Comparison of ENCODE assay signal across 8 mouse cellular contexts in the genomic region with DNA sequence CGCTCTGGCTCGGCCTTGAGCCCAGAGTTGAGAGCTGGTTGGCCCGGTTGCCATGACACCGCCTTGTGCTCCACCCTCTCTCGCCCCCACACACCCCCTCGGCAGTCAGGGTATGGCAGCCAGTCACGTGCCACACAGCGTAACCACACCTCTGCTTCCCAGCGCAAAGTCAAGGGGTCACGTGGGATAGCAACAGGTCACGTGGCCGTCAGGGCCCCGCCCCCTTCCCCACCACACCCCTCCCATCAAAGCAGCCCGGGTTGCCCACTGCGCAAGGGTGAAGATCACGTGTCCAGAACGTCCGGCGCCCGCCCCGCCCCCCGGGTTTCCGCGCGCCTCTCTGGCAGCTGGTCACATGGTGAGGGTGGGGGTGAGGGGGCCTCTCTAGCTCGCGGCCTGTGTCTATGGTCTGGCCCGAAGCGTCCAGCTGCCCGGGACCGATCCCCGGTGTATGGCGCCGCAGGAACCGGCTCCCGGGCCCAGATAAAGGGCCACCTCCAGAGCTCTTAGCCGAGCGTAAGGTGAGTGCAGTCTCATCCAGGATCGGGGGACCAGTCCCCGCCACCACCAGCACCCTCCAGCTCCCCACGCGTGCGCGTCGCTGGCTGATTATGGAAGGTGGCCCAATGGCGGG. TPM values are rescaled to one million over a fixed set of nuclear protein-coding genes. Genes with fewer than 3 reads are reported as not detected.
DNase-seq lines count a peak whose midpoint lies in the region; ATAC-seq and TF ChIP-seq lines count a peak whose summit lies in the region.

A gene (plus strand): TSS at position 296 of the 634 bp plus-strand sequence.

- peak within 1 kb of the TSS; percentile 88 for H3K4me2 ChIP-seq in forebrain, postnatal 0 days (ENCODE audit: low read depth)
- peak within 1 kb of the TSS; percentile 68 for H3K4me2 ChIP-seq in lung, embryonic 15.5 days

- H3K27me3 ChIP-seq in MEL (ENCODE audit: control insufficient read depth in 1 of 2, insufficient read depth in 2 of 2, low read length in 2 of 2) = no peaks in the 10 kb centered on the region
- H3K27me3 ChIP-seq in cerebellum, adult 2 months (ENCODE audit: control insufficient read depth, insufficient read depth, low read length) = no peaks in the 10 kb centered on the region
- H3K27me3 ChIP-seq in forebrain, postnatal 0 days (ENCODE audit: insufficient read depth, low read length) = no peaks in the 10 kb centered on the region
- H3K27me3 ChIP-seq in lung, embryonic 15.5 days = peaks cover 31% of the 10 kb centered on the region

- under 1% methylated on average over 46 of the region's 46 CpGs for WGBS in cerebellum, adult 2 months
- 1% methylated on average over 46 of the region's 46 CpGs for WGBS in forebrain, postnatal 0 days
- under 1% methylated on average over 46 of the region's 46 CpGs for WGBS in lung, embryonic 15.5 days

- TF ChIP-seq POLR2A in MEL (IDR thresholded peaks at IDR 0.05; ENCODE audit: control insufficient read depth in 1 of 2, insufficient read depth in 1 of 2, low read depth in 1 of 2, low read length in 2 of 2, poor library complexity in 1 of 2) = peak; percentile 75 to 88
- TF ChIP-seq POLR2A in cerebellum, adult 2 months (IDR thresholded peaks at IDR 0.05; ENCODE audit: borderline replicate concordance, insufficient read depth, low read length) = peak; percentile 43; the same call in 1 of the 2 replicates

- peak within 1 kb of the TSS; percentile 74 for H3K27ac ChIP-seq in MEL (ENCODE audit: control insufficient read depth, low read depth, low read length)
- H3K27ac ChIP-seq in cerebellum, adult 2 months (ENCODE audit: insufficient read depth, low read length) = peak within 1 kb of the TSS; percentile 77
- peak within 1 kb of the TSS; percentile 96 for H3K27ac ChIP-seq in forebrain, postnatal 0 days (ENCODE audit: low read depth, low read length)
- peak within 1 kb of the TSS; percentile 87 for H3K27ac ChIP-seq in lung, embryonic 15.5 days

- ATAC-seq in forebrain, postnatal 0 days = peak; percentile 89
- peak; percentile 93 for ATAC-seq in lung, embryonic 15.5 days (ENCODE audit: borderline replicate concordance, extremely low read depth, low FRiP score, low TSS enrichment)

- DNase-seq in MEL (ENCODE audit: low read depth, low spot score) = peak; percentile 99
- DNase-seq in cerebellum, adult 2 months = peak; percentile 98 to 99
- peak; percentile 99 for DNase-seq in forebrain, postnatal 0 days
- DNase-seq in heart, postnatal 4 days = peak; percentile 99
- peak; percentile 98 for DNase-seq in layer of hippocampus, adult 8-10 months (ENCODE audit: low spot score in 2 of 2)
- peak; percentile 98 for DNase-seq in ovary, adult 18-20 months (ENCODE audit: low spot score)
- DNase-seq in thymus, postnatal 0 days (ENCODE audit: low spot score) = peak; percentile 98

- peaks cover 14 to 34% of the 10 kb centered on the region in 2 experiments for H3K36me3 ChIP-seq in MEL (ENCODE audit: control insufficient read depth in 1 of 2, insufficient read depth in 2 of 2, low read length in 2 of 2)
- H3K36me3 ChIP-seq in forebrain, postnatal 0 days (ENCODE audit: insufficient read depth) = peaks cover 37% of the 10 kb centered on the region
- H3K36me3 ChIP-seq in lung, embryonic 15.5 days = peaks cover 36% of the 10 kb centered on the region

- peaks cover 3 to 21% of the 10 kb centered on the region in 2 experiments for H3K4me1 ChIP-seq in MEL (ENCODE audit: control insufficient read depth in 1 of 2, insufficient read depth in 2 of 2, low read length in 2 of 2)
- 0 out of 2 replicates have a peak, but pooled peaks cover 5% of the 10 kb centered on the region for H3K4me1 ChIP-seq in cerebellum, adult 2 months (ENCODE audit: control insufficient read depth, insufficient read depth, low read length)
- peaks cover 15% of the 10 kb centered on the region for H3K4me1 ChIP-seq in forebrain, postnatal 0 days (ENCODE audit: insufficient read depth)
- peaks cover 34% of the 10 kb centered on the region for H3K4me1 ChIP-seq in lung, embryonic 15.5 days

- peaks cover 22% of the 10 kb centered on the region for H3K79me2 ChIP-seq in MEL (ENCODE audit: control insufficient read depth, insufficient read depth, low read length, poor library complexity)

- TF ChIP-seq EP300 in MEL (IDR thresholded peaks at IDR 0.05; ENCODE audit: low read depth in 1 of 2, low read length in 2 of 2) = no peak

- TF ChIP-seq CTCF in MEL (IDR thresholded peaks at IDR 0.05 in 2 of 3, conservative IDR thresholded peaks at IDR 0.05 in 1 of 3; ENCODE audit: control insufficient read depth in 1 of 3, insufficient read depth in 1 of 3, low read depth in 2 of 3, low read length in 3 of 3, poor library complexity in 1 of 3, severe bottlenecking in 1 of 3) = no peak
- no peak for TF ChIP-seq CTCF in cerebellum, adult 2 months (IDR thresholded peaks at IDR 0.05; ENCODE audit: borderline replicate concordance, insufficient read depth, low read depth, low read length)
- 0 out of 2 replicates have a peak, but pooled peaks have one; percentile 0 for TF ChIP-seq CTCF in forebrain, postnatal 0 days (IDR thresholded peaks at IDR 0.05; ENCODE audit: low read depth)

- TF ChIP-seq RAD21 in MEL (IDR thresholded peaks at IDR 0.05; ENCODE audit: low read depth, low read length) = no peak

- peak within 1 kb of the TSS; percentile 68 to 78 for H3K4me3 ChIP-seq in MEL (ENCODE audit: control insufficient read depth in 1 of 2, insufficient read depth in 1 of 2, low read depth in 2 of 2, low read length in 2 of 2)
- peak within 1 kb of the TSS; percentile 70 for H3K4me3 ChIP-seq in cerebellum, adult 2 months (replicated peaks; ENCODE audit: insufficient read depth, low read depth, low read length)
- H3K4me3 ChIP-seq in forebrain, postnatal 0 days (ENCODE audit: low read depth, low read length) = peak within 1 kb of the TSS; percentile 91
- H3K4me3 ChIP-seq in lung, embryonic 15.5 days = peak within 1 kb of the TSS; percentile 85

- H3K9ac ChIP-seq in MEL (ENCODE audit: control insufficient read depth, low read depth, low read length, poor library complexity, severe bottlenecking) = peak within 1 kb of the TSS; percentile 93
- H3K9ac ChIP-seq in forebrain, postnatal 0 days = peak within 1 kb of the TSS; percentile 94
- H3K9ac ChIP-seq in lung, embryonic 15.5 days = peak within 1 kb of the TSS; percentile 97

- no peaks in the 10 kb centered on the region for H3K9me3 ChIP-seq in MEL (replicated peaks; ENCODE audit: insufficient read depth, low read length)
- H3K9me3 ChIP-seq in forebrain, postnatal 0 days (ENCODE audit: low read length) = no peaks in the 10 kb centered on the region
- no peaks in the 10 kb centered on the region for H3K9me3 ChIP-seq in lung, embryonic 15.5 days

TF ChIP-seq in MEL, 35 proteins besides CTCF, POLR2A, EP300 and RAD21 (continues in another document):
- TF ChIP-seq TBP (IDR thresholded peaks at IDR 0.05; ENCODE audit: low read depth, low read length) (no peak), MEF2A (IDR thresholded peaks at IDR 0.05; ENCODE audit: extremely low read depth, insufficient replicate concordance, low read depth, low read length, poor library complexity, severe bottlenecking) (no peak), MYC (IDR thresholded peaks at IDR 0.05; ENCODE audit: low read depth, low read length) (peak; percentile 9; the same call in 1 of the 2 replicates), HCFC1 (IDR thresholded peaks at IDR 0.05; ENCODE audit: low read depth, low read length) (peak; percentile 82), MXI1 (IDR thresholded peaks at IDR 0.05; ENCODE audit: low read depth, low read length) (peak; percentile 97), POLR2AphosphoS5 (IDR thresholded peaks at IDR 0.05; ENCODE audit: borderline replicate concordance, low read depth, low read length) (peak; percentile 18; the same call in 1 of the 2 replicates), POLR2AphosphoS2 (IDR thresholded peaks at IDR 0.05; ENCODE audit: low read length) (peak; percentile 60; the same call in 1 of the 2 replicates), KAT2A (conservative IDR thresholded peaks at IDR 0.05; ENCODE audit: low read depth, low read length) (no peak; the same call in 1 of the 2 replicates), USF1 (IDR thresholded peaks at IDR 0.05; ENCODE audit: low read depth, low read length) (peak; percentile 99), ETS1 (IDR thresholded peaks at IDR 0.05; ENCODE audit: low read depth, low read length) (peak; percentile 64), GATA1 (IDR thresholded peaks at IDR 0.05; ENCODE audit: low read depth, low read length) (no peak), MAX (IDR thresholded peaks at IDR 0.05; ENCODE audit: low read length) (peak; percentile 100), TCF12 (IDR thresholded peaks at IDR 0.05; ENCODE audit: low read depth, low read length) (peak; percentile 64; the same call in 1 of the 2 replicates), MAZ (IDR thresholded peaks at IDR 0.05; ENCODE audit: low read depth, low read length) (peak; percentile 96), GABPA (IDR thresholded peaks at IDR 0.05; ENCODE audit: low read depth, low read length) (no peak), ZC3H11A (IDR thresholded peaks at IDR 0.05; ENCODE audit: low read depth, low read length) (no peak), CHD2 (IDR thresholded peaks at IDR 0.05; ENCODE audit: low read length) (no peak), UBTF (IDR thresholded peaks at IDR 0.05; ENCODE audit: borderline replicate concordance, insufficient read depth, low read depth, low read length) (no peak), ZMIZ1 (IDR thresholded peaks at IDR 0.05; ENCODE audit: low read depth, low read length) (peak; percentile 3; the same call in 1 of the 2 replicates), ELF1 (IDR thresholded peaks at IDR 0.05; ENCODE audit: low read depth, low read length) (peak; percentile 59), USF2 (IDR thresholded peaks at IDR 0.05; ENCODE audit: borderline replicate concordance in 1 of 2, insufficient read depth in 1 of 2, low read depth in 1 of 2, low read length in 2 of 2) (peak; percentile 99 to 100), NELFE (IDR thresholded peaks at IDR 0.05; ENCODE audit: low read depth, low read length) (peak; percentile 79)

RNA-seq across cellular contexts. Expression of the gene that starts here (rescaled TPM):
- total RNA-seq in MEL (2012; rRNA removed) = 362 and 443 TPM in 2 replicates
- polyA plus RNA-seq in MEL (2012; ENCODE audit: insufficient read depth in 1 of 2, insufficient read length in 2 of 2, low read depth in 1 of 2, low replicate concordance in 2 of 2, missing spikeins in 1 of 2) = 1,000 to 10,000 TPM in 1 of 2 experiments, 100 to 1,000 TPM in 1; 843 to 1,325 TPM
- 141 and 143 TPM in 2 replicates for polyA plus RNA-seq in cerebellum, adult 2 months (2012; rRNA removed)
- total RNA-seq in forebrain, postnatal 0 days (2014; rRNA removed) = 432 and 445 TPM in 2 replicates
- 656 and 790 TPM in 2 replicates for polyA plus RNA-seq in forebrain, postnatal 0 days (2015; fragmentation: Nextera tagmentation; extraction: Ambion mirVana)
- 100 to 1,000 TPM; 289 to 314 TPM for total RNA-seq in heart, postnatal 4 days (2021)
- total RNA-seq in layer of hippocampus, adult 8-10 months (2022) = 10 to 100 TPM; 84.1 to 95.2 (median 91.1) TPM
- polyA plus RNA-seq in lung, embryonic 15.5 days (2015; fragmentation: Nextera tagmentation; extraction: Ambion mirVana) = 1,786 and 1,890 TPM in 2 replicates
- 889 and 1,028 TPM in 2 replicates for polyA plus RNA-seq in thymus, postnatal 0 days (2015; fragmentation: Nextera tagmentation; extraction: Ambion mirVana)

Comparison
In these comparisons a context has a peak if more than half of its experiments do, and no peak if none do; other contexts are left out.
1. Peak in every context shown above with its lines: DNase-seq, ATAC-seq, H3K4me3 ChIP-seq and H3K27ac ChIP-seq.